Mouse (Mus musculus) E14TG2a.4 (cell line): ENCODE data around the gene Thap8.

Experiments used
- CTCF ChIP-seq: conservative IDR thresholded peaks from 2 replicates; pipeline ENCODE4 v1.5.1; 2014; ENCODE audit warnings: low read length
- POU5F1 ChIP-seq: IDR thresholded peaks from 2 replicates; pipeline ENCODE4 v1.6.1; 2014; ENCODE audit warnings: low read length, borderline replicate concordance

GRCm38 (mm10) chr7:30280670-30281138 is 810 bp downstream of the Thap8 start:
- TF ChIP-seq CTCF (no peak), POU5F1 (no peak)
